Comparison of ENCODE assay signal across 8 mouse cellular contexts in genomic region chr10:8529173-8529572, GRCm38 (mm10). TPM values are rescaled to one million over a fixed set of nuclear protein-coding genes. Genes with fewer than 3 reads are reported as not detected.
DNase-seq lines count a peak whose midpoint lies in the region; ATAC-seq lines count a peak whose summit lies in the region.

No protein-coding gene starts in this region.

- DNase-seq in adrenal gland, postnatal 14 days = peak; percentile 54
- DNase-seq in adrenal gland, adult 18-20 months (ENCODE audit: low spot score in 2 of 2) = no peak
- DNase-seq in layer of hippocampus, adult 11-12 months (ENCODE audit: low spot score) = peak; percentile 32
- no peak for DNase-seq in layer of hippocampus, adult 9-10 months (ENCODE audit: low spot score)
- DNase-seq in ES-CJ7 (ENCODE audit: low read depth, low spot score) = peak; percentile 85
- DNase-seq in frontal cortex, postnatal 25 days (ENCODE audit: low spot score in 2 of 2) = no peak
- no peak for DNase-seq in yolk sac, embryonic 10.5 days (ENCODE audit: low spot score)

- peak; percentile 78 for ATAC-seq in granulocyte monocyte progenitor cell, adult 5-6 weeks (replicated peaks; ENCODE audit: poor library complexity, severe bottlenecking)

RNA-seq across cellular contexts. Expression of gene Ust, which starts 10.5 kb away (rescaled TPM):
- 5.9 and 7.1 TPM in 2 replicates for total RNA-seq in adrenal gland, postnatal 14 days (2021)
- 1 to 10 TPM; 5.9 to 6.4 TPM for total RNA-seq in adrenal gland, adult 18-20 months (2021)
- total RNA-seq in granulocyte monocyte progenitor cell, adult 5-6 weeks (2014; fragmentation: Nextera tagmentation) = 0.17 and 0.96 TPM in 2 replicates
- 0.56 TPM in 1 of 2 replicates, not detected in the other for total RNA-seq in granulocyte monocyte progenitor cell, adult 5-6 weeks (2017)

Comparison
In these comparisons a context has a peak if more than half of its experiments do, and no peak if none do; other contexts are left out.
1. DNase-seq: peak in adrenal gland, postnatal 14 days (single experiment), layer of hippocampus, adult 11-12 months (single experiment) and ES-CJ7 (single experiment); none in adrenal gland, adult 18-20 months (0 of 2), layer of hippocampus, adult 9-10 months (single experiment), frontal cortex, postnatal 25 days (0 of 2) and yolk sac, embryonic 10.5 days (single experiment).